Mouse (Mus musculus): Measurements from ENCODE around the gene Rpp38. TPM values are rescaled to one million over a fixed set of nuclear protein-coding genes. Genes with fewer than 3 reads are reported as not detected.

Gene Rpp38
- polyA plus RNA-seq, 1 experiment from 2014 or later: 13.5 TPM

DNA sequence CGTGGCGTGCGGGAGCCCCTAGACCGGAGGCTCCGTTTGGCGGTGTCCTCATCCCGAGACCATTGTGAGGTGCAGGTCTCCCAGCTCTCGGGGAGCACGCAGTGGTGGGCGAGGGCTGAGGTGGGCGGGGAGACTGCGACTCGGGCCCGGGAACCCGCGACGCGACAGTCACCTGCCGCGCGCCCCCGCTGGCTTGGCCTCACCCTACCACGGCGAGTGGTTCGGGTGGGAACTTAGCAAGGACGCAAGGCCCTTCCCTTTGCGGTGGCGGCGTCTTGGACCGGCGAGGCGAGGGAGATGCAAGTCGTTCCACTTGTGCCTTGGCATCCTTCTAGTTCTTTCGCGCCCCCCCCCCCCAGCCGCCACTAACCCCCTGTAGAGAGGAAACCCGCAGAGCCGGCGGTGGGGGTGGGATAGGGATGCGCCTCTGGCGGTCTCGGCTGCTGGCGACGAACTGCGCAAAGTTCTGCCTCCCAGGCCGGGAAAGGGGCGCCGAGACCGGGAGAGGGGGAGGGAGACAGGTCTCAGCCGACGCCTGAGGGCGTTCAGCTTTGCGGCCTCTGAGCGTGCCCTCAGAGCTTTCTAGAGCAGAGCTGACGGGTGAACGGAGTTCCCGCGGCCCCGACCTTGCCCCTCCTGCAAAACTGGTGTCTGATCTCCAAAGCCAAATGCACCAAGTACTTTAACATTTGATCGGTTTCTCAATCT, 47.8 kb downstream of the Rpp38 start:
- 0% methylated on average over 41 of the region's 60 CpGs for WGBS
- Histone ChIP-seq H3K27me3 (no peaks in the 10 kb centered on the region), H3K27ac (peak overlapping the region; percentile 95), H3K36me3 (no peaks in the 10 kb centered on the region), H3K4me2 (peak overlapping the region; percentile 74), H3K9me3 (no peaks in the 10 kb centered on the region), H3K4me1 (replicated peaks) (peaks cover 19% of the 10 kb centered on the region), H3K4me3 (peak overlapping the region; percentile 80), H3K9ac (peak overlapping the region; percentile 88)
- peak; percentile 1 for ATAC-seq (ENCODE audit: low FRiP score)

DNA sequence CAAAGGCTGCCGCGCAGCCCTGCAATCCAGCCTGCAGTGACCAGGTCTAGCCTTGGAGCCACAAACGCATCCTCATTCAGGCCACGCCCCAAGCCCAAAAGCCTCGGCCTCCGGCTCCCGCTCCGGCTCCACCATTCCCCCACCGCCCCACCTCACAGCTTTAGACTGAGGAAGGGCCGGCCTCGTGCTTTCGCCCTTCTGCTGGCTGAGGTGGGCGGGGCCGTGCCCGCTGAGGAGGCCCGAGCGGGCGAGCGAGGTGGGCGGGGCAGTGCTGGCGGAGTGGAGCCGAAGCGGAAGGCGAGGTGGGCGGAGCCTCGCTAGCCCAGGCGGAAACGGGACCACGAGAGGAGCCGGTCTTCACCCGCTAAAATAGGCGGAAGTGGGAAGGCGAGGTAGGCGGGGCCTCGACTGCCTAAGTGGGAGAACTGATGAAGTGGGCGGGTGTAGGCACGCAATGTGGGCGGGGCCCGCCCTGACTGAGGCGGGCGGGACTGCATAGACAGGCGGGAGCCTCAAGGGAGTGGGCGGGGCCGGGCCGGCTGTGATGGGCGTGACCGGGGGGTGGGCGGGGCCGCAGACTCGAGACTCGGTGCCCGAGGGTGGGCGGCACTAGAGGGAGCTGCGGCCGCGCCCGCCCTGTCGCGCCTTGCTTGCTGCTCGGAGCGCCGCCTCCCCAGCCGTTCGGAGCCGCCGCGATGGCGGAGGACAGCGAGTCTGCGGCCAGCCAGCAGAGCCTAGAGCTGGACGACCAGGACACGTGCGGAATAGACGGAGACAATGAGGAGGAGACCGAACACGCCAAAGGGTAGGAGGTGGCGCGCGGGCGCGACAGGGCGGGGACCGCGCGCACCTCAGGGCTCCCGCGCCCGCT, 48.6 kb downstream of the Rpp38 start, which contains the start of gene Nmt2:
Gene Nmt2 (plus strand): TSS at position 611 of the 871 bp plus-strand sequence.
- Histone ChIP-seq H3K4me3 (peak within 1 kb of the TSS; percentile 80), H3K27ac (peak within 1 kb of the TSS; percentile 95), H3K9me3 (no peaks in the 10 kb centered on the region), H3K9ac (peak within 1 kb of the TSS; percentile 88), H3K4me1 (replicated peaks) (peaks cover 19% of the 10 kb centered on the region), H3K36me3 (no peaks in the 10 kb centered on the region), H3K4me2 (peak within 1 kb of the TSS; percentile 74), H3K27me3 (no peaks in the 10 kb centered on the region)
- peak; percentile 97 for ATAC-seq (ENCODE audit: low FRiP score)
- WGBS: under 1% methylated on average over 73 of the region's 88 CpGs

DNA sequence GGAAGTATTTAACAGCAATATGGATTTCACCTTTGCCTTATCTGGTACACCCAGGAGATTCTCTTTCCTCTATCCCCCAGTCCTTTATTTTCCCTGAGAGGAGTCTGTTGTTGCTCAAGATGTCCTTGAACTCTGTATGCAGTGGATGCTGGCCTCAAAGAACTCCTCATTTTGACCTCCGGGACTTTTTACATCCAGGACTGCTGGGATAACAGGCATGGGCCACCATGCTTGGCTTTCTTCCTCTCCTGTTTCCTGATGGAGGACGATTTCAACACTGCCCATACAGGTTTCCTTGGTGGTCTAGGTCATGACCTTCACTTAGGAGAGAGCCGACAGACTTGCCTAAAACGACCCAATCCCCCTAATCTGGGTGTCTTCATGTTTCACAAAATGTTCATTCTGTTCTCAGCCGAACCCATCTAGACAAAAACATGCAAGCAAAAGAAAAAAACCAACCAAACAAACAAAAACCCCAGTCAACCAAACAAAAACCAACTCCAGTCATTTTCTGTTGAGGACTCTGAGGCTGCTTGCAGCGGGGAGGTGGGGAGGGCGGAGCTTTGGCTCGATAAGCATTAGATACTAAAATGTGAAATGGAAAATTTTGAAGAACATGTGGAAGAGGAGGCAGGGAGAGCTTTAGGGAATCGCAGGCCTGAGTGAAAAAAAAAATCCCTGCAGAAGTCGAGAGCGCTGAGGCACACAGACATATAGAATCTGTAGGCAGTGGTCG, 49.4 kb downstream of the Rpp38 start:
- Histone ChIP-seq H3K36me3 (no peaks in the 10 kb centered on the region), H3K9ac (peak overlapping the region; percentile 77), H3K27ac (peak overlapping the region; percentile 94), H3K4me3 (peak overlapping the region; percentile 80), H3K27me3 (no peaks in the 10 kb centered on the region), H3K4me1 (replicated peaks) (peaks cover 19% of the 10 kb centered on the region), H3K4me2 (peak overlapping the region; percentile 56), H3K9me3 (no peaks in the 10 kb centered on the region)
- WGBS: 10% methylated on average over 12 of the region's 12 CpGs
- peak; percentile 0; the same call in 1 of the 2 replicates for ATAC-seq (ENCODE audit: low FRiP score)

DNA sequence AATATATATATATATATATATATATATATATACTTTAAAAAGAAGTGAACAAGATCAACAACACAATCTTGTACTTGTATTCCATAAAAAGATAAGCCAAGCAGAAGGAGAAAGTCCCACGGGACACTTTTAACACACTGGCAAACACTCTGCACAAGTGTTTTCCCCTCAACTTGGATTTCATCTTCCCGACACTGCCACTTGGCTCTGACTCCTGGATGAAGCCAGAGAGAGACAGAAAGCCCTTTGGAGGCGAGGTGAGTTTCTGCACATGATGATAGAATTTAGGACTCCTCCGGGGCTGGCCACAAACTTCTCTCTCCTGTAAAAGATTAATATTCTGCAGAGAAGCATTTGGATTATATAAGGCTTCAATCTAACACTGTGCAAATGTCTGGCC, 51.1 kb downstream of the Rpp38 start:
- Histone ChIP-seq H3K4me3 (no peak overlapping the region), H3K9ac (no peak overlapping the region), H3K4me2 (no peak overlapping the region), H3K27ac (no peak overlapping the region), H3K4me1 (replicated peaks) (peaks cover 17% of the 10 kb centered on the region), H3K9me3 (no peaks in the 10 kb centered on the region), H3K36me3 (no peaks in the 10 kb centered on the region), H3K27me3 (no peaks in the 10 kb centered on the region)
- ATAC-seq (ENCODE audit: low FRiP score): no peak
- 90% methylated on average over 4 of the region's 4 CpGs for WGBS

Other genes with a start within 250 kb of the Rpp38 start
- 46.7 and 50.8 TPM in 2 replicates for gene Fam171a1, start 218.4 kb downstream of the Rpp38 start, polyA plus RNA-seq (2015; fragmentation: Nextera tagmentation; extraction: Ambion mirVana)
- 97.7 and 102 TPM in 2 replicates for gene Nmt2, start 48.4 kb downstream of the Rpp38 start, polyA plus RNA-seq (2015; fragmentation: Nextera tagmentation; extraction: Ambion mirVana)
- gene Acbd7, start 3.5 kb upstream of the Rpp38 start, polyA plus RNA-seq (2015; fragmentation: Nextera tagmentation; extraction: Ambion mirVana): 2.5 and 3.1 TPM in 2 replicates
- not detected in 2 replicates for gene Olah, start 64.6 kb upstream of the Rpp38 start, polyA plus RNA-seq (2015; fragmentation: Nextera tagmentation; extraction: Ambion mirVana)
- 2.9 and 8.4 TPM in 2 replicates for gene Meig1, start 90.0 kb upstream of the Rpp38 start, polyA plus RNA-seq (2015; fragmentation: Nextera tagmentation; extraction: Ambion mirVana)
- gene Dclre1c, start 91.5 kb upstream of the Rpp38 start, polyA plus RNA-seq (2015; fragmentation: Nextera tagmentation; extraction: Ambion mirVana): 9.0 and 9.4 TPM in 2 replicates
- 12.1 and 13.4 TPM in 2 replicates for gene Suv39h2, start 142.4 kb upstream of the Rpp38 start, polyA plus RNA-seq (2015; fragmentation: Nextera tagmentation; extraction: Ambion mirVana)
- 8.6 and 8.9 TPM in 2 replicates for gene Gm45902, start 180.1 kb upstream of the Rpp38 start, polyA plus RNA-seq (2015; fragmentation: Nextera tagmentation; extraction: Ambion mirVana)
- gene Hspa14, start 180.2 kb upstream of the Rpp38 start, polyA plus RNA-seq (2015; fragmentation: Nextera tagmentation; extraction: Ambion mirVana): 66.7 and 67.4 TPM in 2 replicates
- 0.18 and 0.19 TPM in 2 replicates for gene Cdnf, start 180.4 kb upstream of the Rpp38 start, polyA plus RNA-seq (2015; fragmentation: Nextera tagmentation; extraction: Ambion mirVana)
- 36.2 and 37.5 TPM in 2 replicates for gene Fam107b, start 237.8 kb upstream of the Rpp38 start, polyA plus RNA-seq (2015; fragmentation: Nextera tagmentation; extraction: Ambion mirVana)

All from hindbrain, embryonic 13.5 days (tissue).